8 mouse cellular contexts compared by ENCODE assay signal in the genomic region with DNA sequence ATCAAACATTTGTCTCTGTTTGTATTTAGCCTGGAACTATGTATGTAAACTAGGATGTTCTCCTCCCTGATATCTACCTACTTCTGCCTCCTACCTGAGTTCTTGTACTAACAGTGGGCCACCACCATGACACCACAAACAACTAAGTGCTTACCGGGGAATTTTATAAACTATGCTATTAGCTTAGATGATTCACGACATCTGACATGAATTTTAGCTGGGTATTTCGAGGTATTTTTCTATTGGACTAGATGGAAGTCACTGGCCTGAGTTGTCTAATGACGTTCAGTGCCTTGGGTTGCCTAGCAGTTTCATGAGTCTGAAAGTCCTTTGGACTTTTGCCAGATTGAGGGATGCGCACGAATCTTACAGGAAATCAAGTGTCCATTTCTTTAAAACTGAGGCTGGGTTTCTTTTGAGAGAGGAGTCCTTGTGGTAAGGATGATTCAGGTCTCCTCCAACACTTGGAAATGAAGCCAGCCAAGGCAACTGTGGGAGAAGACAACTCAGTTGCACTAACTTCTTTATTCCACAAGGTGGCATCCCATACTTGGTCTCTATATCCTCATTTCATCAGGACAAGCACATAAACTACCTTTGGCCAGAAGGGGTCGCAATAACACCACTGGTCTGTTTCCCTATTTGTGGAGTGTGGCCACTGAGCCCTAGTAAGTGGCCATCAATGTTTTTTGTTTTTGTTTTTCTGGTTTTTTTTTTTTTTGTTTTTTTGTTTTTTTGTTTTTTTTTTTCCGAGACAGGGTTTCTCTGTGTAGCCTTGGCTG.
DNase-seq lines count a peak whose midpoint lies in the region; ATAC-seq lines count a peak whose summit lies in the region.
"Not testable (repeated sequence)": the region's sequence is repeated elsewhere in the genome, so short reads cannot be mapped to it uniquely, and the experiment has no call there.

No protein-coding gene starts in this region.

- not testable (repeated sequence) for H3K36me3 ChIP-seq in forebrain, embryonic 10.5 days (replicated peaks); heart, embryonic 16.5 days (ENCODE audit: control insufficient read depth, insufficient read depth); stomach, embryonic 15.5 days

- H3K27me3 ChIP-seq in forebrain, embryonic 10.5 days (ENCODE audit: poor library complexity, severe bottlenecking); heart, embryonic 16.5 days (ENCODE audit: control insufficient read depth, insufficient read depth, low read length); stomach, embryonic 15.5 days (replicated peaks): not testable (repeated sequence)

- not testable (repeated sequence) for H3K4me3 ChIP-seq in forebrain, embryonic 10.5 days; heart, embryonic 16.5 days (ENCODE audit: low read length); stomach, embryonic 15.5 days (replicated peaks)

- not testable (repeated sequence) for H3K9ac ChIP-seq in heart, embryonic 16.5 days (ENCODE audit: low read length); stomach, embryonic 15.5 days

- peak; percentile 52; the same call in 1 of the 2 replicates for ATAC-seq in heart, embryonic 16.5 days (replicated peaks; ENCODE audit: extremely low read depth, insufficient read depth, low FRiP score)
- peak; percentile 99 for ATAC-seq in monocyte, adult 5-6 weeks (replicated peaks; ENCODE audit: insufficient number of reproducible peaks, low FRiP score, low TSS enrichment, poor library complexity, severe bottlenecking)
- peak; percentile 63; the same call in 1 of the 2 replicates for ATAC-seq in stomach, embryonic 15.5 days (ENCODE audit: insufficient read depth, low FRiP score, low read depth)

- H3K27ac ChIP-seq in forebrain, embryonic 10.5 days; heart, embryonic 16.5 days (ENCODE audit: low read length); stomach, embryonic 15.5 days: not testable (repeated sequence)

- not testable (repeated sequence) for H3K4me1 ChIP-seq in forebrain, embryonic 10.5 days; heart, embryonic 16.5 days (ENCODE audit: control insufficient read depth, insufficient read depth, low read length); stomach, embryonic 15.5 days

- not testable (repeated sequence) for H3K4me2 ChIP-seq in heart, embryonic 16.5 days (ENCODE audit: low read depth, low read length); stomach, embryonic 15.5 days

- 40% methylated on average over 8 of the region's 8 CpGs for WGBS in forebrain, embryonic 10.5 days
- 35% methylated on average over 8 of the region's 8 CpGs for WGBS in heart, embryonic 16.5 days
- 40% methylated on average over 8 of the region's 8 CpGs for WGBS in stomach, embryonic 15.5 days

- peaks cover 13% of the 10 kb centered on the region for H3K9me3 ChIP-seq in forebrain, embryonic 10.5 days
- not testable (repeated sequence) for H3K9me3 ChIP-seq in heart, embryonic 16.5 days (replicated peaks; ENCODE audit: control insufficient read depth, low read length); stomach, embryonic 15.5 days

- DNase-seq in CD8-positive naive resting alpha-beta T cell, adult 2 months (ENCODE audit: low read depth in 2 of 2, low spot score in 2 of 2) = peak; percentile 56 to 70
- DNase-seq in c-Kit-negative CD71-positive TER-119-positive erythroid progenitor cells, embryonic 14.5 days (ENCODE audit: low read depth, low spot score) = peak; percentile 66
- DNase-seq in forebrain, embryonic 10.5 days (ENCODE audit: extremely low spot score, low spot score) = peak; percentile 43
- DNase-seq in kidney, postnatal 10 days = peak; percentile 81
- peak; percentile 83 for DNase-seq in liver
